Mouse (Mus musculus): Measurements from ENCODE around the gene Slc34a3.
A peak's percentile ranks its signal among the peaks of the same experiment; 100 is the strongest.
"Not testable (repeated sequence)": the region's sequence is repeated elsewhere in the genome, so short reads cannot be mapped to it uniquely, and the experiment has no call there.

Gene Slc34a3

DNA sequence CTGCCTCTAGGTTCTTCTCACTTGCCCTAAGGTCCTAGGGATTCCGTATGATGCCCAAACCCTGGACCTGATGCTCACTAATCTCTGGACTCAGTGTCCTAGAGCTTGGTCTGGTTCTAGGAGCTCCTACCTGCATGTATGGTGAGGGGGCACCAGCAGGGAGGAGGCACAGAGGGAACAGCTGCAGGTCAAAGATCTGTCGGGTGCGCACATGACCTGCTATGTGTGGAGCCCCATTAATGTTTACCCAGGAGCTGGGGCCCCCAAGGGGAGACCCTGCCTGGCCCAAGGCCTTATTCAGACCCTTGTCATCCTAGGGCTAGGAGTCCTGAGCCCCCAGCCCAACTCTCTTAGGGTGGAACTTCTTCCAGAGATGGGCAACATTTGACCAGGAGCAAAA lies at the start of gene Slc34a3:
Gene Slc34a3, minus strand, starts transcription at position 315 of the 400 bp plus-strand sequence.
- no peak for DNase-seq

DNA sequence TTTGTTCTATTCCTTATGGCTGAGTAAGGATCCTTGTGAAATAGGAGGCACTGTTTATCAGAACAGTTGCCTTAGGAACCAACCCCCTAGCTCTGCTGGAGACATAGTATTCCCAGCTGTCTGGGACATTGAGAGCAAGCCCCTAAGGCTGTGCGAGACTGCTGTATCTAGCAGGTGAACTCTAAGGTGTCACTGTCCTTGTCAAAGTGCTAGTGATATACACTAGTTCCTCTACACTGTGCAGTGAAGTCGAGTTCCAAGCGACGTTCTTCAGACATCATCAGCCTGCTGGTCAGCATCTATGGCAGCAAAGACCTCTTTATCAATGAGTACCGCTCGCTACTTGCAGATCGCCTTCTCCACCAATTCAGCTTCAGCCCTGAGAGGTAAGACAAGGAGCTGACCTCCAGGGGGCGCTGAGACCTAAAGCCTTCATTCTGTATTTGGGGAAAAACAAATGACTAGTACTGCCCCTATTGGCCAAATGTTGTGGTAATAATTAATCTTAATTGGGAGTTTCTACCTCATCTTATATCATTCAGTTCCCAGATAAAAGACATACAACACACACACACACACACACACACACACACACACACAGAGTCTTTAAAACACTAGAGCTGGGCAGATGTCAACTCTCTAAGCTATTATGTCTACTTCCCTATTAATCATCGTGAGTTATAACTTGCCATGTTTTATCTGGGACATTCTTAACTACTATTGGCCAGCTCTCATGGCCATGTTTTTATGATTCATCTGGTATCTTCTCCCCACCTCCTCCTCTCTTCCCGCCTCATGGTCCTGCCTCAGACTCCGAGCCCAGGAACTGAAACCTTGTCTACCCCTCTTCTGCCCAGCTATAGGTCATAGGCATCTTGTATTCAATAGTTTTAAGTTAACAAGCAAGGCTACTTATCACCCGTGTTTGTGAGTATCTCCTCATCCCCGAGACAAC lies 45.0 kb upstream of the Slc34a3 start:
- DNase-seq: peak; percentile 79 to 87

DNA sequence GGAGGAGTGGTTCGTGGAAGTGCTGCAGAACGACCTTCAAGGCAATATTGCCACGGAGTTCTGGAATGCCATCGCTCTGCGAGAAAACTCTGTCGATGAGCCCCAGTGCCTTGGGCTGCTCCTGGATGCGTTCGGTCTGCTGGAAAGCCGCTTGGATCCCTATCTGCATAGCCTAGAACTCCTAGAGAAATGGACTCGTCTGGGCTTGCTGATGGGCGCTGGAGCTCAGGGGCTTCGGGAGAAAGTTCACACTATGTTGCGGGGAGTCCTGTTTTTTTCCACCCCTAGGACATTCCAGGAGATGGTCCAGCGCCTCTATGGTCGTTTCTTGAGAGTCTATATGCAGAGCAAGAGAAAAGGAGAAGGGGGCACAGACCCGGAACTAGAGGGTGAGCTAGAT lies 38.8 kb upstream of the Slc34a3 start:
- no peak for DNase-seq

DNA sequence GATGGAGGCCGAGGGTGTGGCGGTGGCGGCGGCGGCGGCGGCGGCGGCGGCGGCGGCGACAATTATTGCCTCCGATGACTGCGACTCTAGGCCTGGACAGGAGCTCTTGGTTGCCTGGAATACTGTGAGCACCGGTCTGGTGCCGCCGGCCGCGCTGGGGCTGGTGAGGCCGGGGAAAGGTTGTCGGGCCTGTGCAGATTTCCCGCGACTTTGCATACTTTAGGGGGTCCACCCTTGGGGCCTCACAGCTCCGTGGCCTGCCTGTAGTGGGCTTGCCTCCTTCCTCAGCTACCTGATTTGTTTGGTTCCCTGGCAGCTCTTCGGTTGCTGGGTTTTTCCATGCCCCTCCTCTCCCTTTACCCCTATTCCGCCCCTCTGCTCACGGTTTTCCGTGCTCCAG lies 38.4 kb upstream of the Slc34a3 start:
- DNase-seq: no peak

DNA sequence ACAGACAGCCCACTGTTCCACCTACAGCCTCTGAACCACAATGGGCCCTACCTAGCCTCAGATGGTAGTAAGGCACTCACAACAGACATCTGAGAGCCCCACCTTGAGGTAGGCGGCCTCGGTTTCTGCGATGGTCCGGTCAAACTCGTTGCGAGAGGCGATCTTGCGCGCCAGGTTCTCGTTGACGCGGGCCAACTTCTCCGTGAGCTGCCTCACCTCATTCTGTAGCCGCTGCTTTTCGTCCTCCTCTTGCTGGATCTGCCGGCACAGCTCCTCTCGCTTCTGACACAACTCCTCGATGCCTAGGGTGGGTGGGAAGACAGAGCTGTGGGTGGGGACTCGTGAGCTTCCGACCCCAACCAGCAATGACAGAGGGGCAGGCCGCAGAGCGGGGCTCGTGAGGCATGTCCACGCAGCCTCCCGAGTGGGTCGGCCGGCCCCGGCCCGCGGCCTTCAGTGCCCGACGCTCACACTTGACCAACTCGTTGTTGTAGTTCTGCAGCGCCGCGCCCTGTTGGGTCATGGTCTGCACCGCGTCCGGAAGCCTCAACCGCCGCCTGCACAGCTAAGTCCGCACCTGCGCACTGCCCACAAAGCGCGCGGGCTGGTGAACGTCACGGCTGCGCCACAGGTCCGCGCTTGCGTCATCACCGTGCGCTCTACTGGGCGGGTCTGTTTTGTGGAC lies 37.8 kb upstream of the Slc34a3 start, which contains the start of the genes Ssna1 and Anapc2:
Gene Ssna1, minus strand, starts transcription at position 612 of the 685 bp plus-strand sequence.
Gene Anapc2, plus strand, starts transcription at position 652 of the 685 bp plus-strand sequence.
- peak; percentile 98 to 99 for DNase-seq

GRCm38 (mm10) chr2:25267746-25268309 lies 33.7 kb upstream of the Slc34a3 start:
- DNase-seq: no peak

GRCm38 (mm10) chr2:25267241-25267640 lies 33.1 kb upstream of the Slc34a3 start:
- no peak for DNase-seq

DNA sequence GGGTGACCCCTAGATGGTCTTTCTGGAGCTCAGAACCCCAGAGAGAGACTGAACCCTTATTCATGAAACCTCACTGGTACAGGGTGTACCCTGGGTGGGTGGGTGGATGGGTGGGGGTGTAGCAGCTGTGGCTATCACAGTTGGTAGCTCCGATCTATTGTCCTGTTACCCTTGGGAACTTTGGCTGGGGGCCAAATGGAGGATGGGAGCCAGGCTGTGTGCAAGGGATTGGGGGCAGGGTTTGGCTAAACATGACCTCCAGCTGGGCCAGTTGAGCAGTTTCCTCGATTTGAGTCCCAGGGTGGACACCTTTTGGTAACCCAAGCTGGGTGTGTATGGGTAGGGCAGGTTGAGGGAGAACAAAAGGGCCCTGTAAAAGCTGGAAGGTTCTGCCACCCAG lies 32.6 kb upstream of the Slc34a3 start:
- peak in 1 of 2 experiments; percentile 37 for DNase-seq

DNA sequence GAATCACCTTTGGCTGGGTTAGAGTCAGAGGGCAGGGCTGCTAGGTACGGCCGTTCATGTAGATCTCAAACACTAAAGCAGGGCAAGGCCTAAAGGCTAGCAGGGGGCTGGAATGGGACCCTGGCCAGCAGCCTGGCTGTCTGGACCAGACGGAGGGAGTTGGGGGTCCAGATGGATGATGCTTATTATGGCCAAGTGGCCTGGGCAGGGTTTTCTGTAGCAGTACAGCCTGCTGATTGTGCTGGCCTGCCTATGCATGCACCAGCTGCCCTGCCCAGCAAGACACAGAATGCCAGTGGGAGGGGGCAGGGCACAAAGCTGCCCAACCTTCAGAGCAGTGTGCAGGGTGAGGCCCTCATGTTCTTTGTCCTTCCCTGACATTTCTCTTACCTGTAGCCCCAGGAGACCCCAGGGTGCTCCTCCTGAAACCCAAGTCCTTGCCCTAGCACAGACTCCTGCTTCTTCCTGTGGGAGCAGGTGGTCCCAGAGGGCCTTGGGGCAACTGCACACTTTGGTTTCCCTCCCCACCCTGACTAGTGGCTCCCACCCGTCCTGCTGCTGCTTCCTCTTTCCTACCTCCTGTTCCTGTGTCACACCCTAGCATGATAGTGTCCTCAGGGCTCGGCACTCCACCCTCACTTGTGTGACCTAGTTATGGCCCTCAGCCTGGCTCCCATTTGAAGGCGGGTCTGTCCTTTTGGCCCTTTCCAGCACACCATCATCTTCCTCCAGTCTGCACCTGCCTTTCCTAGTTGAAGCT lies 31.9 kb upstream of the Slc34a3 start:
- DNase-seq: peak in 1 of 2 experiments; percentile 26

DNA sequence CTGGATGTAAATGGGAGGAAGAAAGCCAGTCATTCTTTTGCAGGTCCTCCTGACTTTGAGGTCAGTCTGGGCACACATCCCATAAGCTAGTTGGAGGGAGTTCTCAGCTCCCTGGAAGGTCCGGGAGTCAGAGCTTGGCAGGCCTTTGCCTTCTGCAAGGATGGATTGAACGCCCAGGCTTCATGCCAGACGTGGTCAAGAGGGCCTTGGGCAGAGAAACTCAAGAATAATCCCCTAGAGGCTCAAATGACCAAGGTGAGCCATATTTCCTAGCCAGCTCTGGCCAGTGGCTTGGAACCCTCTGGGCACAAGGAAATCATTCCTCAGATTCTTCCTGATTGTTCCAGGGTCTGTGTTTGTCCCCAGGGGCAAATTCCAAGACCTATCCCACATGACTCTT lies 30.7 kb upstream of the Slc34a3 start:
- no peak for DNase-seq

- DNase-seq: no peak
These were observed 30.1 kb upstream of the Slc34a3 start for GRCm38 (mm10) chr2:25264286-25264660.

- no peak for DNase-seq
These were observed 29.6 kb upstream of the Slc34a3 start for GRCm38 (mm10) chr2:25263623-25264285.

- DNase-seq: peak; percentile 50 to 53
These were observed 28.8 kb upstream of the Slc34a3 start for GRCm38 (mm10) chr2:25262795-25263622.

- DNase-seq: peak; percentile 94 to 97
These were observed 28.2 kb upstream of the Slc34a3 start, which contains the start of gene Tprn for GRCm38 (mm10) chr2:25262291-25262767. Tprn (plus strand) TSS chr2:25262618.

DNA sequence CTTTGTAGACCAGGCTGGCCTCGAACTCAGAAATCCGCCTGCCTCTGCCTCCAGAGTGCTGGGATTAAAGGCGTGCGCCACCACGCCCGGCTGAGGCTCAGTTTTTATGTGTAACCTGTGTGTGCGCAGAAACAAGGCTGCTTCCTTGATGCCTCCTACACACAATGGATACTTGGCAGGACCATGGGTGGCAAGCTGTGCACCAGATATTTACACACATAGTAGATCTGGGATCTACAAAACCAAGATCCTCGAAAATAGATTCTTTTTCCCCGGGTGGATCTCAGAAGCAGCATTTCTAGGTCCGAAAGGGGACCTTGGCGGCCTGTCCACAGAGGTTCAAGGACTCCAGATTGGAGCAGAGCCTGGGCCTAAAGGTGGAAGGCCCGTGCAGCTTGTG lies 27.7 kb upstream of the Slc34a3 start:
- DNase-seq: no peak

DNA sequence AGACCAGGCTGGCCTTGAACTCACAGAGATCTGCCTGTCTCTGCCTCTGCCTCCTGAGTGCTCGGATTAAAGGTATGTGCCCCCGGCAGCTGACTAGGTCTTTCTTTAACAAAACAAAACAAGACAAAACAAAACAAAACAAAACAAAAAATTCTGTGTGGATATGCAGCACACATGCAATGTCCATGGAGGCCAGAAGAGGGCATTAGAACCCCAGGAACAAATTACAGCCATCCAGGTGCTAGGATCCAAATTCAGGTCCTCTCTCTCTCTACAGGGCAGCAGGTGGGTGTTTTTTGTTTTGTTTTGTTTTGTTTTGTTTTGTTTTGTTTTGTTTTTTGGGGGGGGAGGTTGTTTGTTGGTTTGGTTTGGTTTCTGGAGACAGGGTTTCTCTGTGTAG lies 24.7 kb upstream of the Slc34a3 start:
- no peak for DNase-seq

DNA sequence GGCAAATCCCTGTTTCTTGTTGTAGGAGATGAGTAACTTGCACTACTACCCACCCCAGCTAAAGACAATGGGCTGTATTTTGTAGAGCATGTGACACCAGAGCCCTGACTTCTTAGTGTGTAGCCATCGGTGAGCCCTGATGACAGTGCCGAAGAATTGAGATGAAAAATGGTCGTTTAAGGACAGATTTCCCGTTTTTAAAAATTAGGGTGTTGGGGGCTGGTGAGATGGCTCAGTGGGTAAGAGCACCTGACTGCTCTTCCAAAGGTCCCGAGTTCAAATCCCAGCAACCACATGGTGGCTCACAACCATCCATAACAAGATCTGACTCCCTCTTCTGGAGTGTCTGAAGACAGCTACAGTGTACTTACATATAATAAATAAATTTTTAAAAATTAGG lies 23.1 kb upstream of the Slc34a3 start:
- not testable (repeated sequence) for DNase-seq

DNA sequence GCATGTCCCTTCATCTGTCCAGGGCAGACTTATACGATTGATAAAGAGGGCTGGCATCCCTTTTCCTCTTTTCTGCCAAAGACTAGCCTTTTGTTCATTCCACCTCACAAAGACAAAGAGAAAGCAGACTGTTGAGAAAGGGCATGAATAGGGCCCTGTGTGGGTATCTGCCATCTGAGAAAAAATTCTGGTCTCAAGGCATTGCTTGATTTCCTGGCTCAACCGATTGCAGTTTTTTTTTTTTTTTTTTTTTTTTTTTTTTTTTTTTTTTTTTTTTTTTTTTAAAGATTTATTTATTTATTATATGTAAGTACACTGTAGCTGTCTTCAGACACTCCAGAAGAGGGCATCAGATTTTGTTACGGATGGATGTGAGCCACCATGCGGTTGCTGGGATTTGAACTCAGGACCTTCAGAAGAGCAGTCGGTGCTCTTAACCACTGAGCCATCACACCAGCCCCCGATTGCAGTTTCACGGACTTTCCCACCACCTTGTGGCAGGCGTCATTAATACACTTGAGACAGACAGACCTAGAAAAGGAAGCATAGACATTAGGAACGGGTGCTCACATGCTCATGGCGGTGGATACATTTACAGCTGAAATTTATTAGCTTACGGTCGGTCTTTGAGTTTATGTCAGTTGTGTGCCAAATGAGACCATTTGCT lies 22.4 kb upstream of the Slc34a3 start:
- peak in 1 of 2 experiments; percentile 75 for DNase-seq

DNA sequence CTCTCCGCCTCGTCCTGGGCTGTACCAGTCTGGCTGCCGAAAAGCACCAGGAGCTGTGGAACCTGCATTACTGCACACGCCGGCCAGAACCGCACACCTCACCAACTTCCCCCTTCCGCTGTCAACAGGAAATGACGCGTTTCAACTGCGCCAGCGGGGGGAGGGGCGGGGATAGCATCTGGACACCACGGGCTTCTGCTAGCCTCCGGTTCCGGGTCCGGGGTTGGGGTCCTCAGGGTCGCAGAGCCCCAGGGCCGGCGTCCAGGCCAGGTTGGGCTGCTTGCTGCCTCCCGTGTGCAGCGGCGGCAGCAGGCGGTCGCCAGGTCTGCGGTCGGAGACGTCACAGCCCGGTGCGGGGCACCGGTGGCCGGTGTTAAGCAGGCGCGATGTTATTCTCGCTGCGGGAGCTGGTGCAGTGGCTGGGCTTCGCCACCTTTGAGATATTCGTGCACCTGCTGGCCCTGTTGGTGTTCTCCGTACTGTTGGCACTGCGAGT lies 21.2 kb upstream of the Slc34a3 start, which contains the start of gene Tmem203:
Gene Tmem203, plus strand, starts transcription at position 156 of the 496 bp plus-strand sequence.
- DNase-seq: peak; percentile 88 to 89

GRCm38 (mm10) chr2:25252331-25252730 lies 18.2 kb upstream of the Slc34a3 start:
- DNase-seq: peak in 1 of 2 experiments; percentile 40

Data from lung, postnatal 4 days (tissue).